15 mouse cellular contexts compared by ENCODE assay signal in genomic region chr2:76067144-76067543, GRCm38 (mm10).
DNase-seq lines count a peak whose midpoint lies in the region; ATAC-seq and TF ChIP-seq lines count a peak whose summit lies in the region.
"Had no signal": no experiment of that assay in that cellular context is flagged by ENCODE, and none has a peak within 500 bp of the region (broad histone marks: within the 10 kb centered on the region; RNA-seq: fewer than 3 reads in every experiment).

No protein-coding gene starts in this region.

- no peaks in the 10 kb centered on the region for H3K9me3 ChIP-seq in forebrain, postnatal 0 days (ENCODE audit: low read length)
- H3K9me3 ChIP-seq in forebrain, embryonic 13.5 days (replicated peaks) = no peaks in the 10 kb centered on the region
- H3K9me3 ChIP-seq: G1E; limb, embryonic 12.5 days; megakaryocyte, embryonic 14.5 days had no signal

- peak; percentile 71 for TF ChIP-seq CTCF in forebrain, postnatal 0 days (IDR thresholded peaks at IDR 0.05; ENCODE audit: low read depth)
- peak; percentile 87 for TF ChIP-seq CTCF in layer of hippocampus, adult 2 months (conservative IDR thresholded peaks at IDR 0.05)

- H3K27me3 ChIP-seq in forebrain, postnatal 0 days (ENCODE audit: insufficient read depth, low read length) = no peaks in the 10 kb centered on the region
- H3K27me3 ChIP-seq in forebrain, embryonic 13.5 days = no peaks in the 10 kb centered on the region

- no peak overlapping the region for H3K27ac ChIP-seq in forebrain, postnatal 0 days (ENCODE audit: low read depth, low read length)
- H3K27ac ChIP-seq in forebrain, embryonic 13.5 days = no peak overlapping the region
- H3K27ac ChIP-seq in layer of hippocampus, adult 2 months = no peak overlapping the region

- H3K9ac ChIP-seq in forebrain, postnatal 0 days = no peak overlapping the region
- no peak overlapping the region for H3K9ac ChIP-seq in forebrain, embryonic 13.5 days
- H3K9ac ChIP-seq: limb, embryonic 12.5 days had no signal

- no peaks in the 10 kb centered on the region for H3K36me3 ChIP-seq in forebrain, postnatal 0 days (ENCODE audit: insufficient read depth)
- no peaks in the 10 kb centered on the region for H3K36me3 ChIP-seq in forebrain, embryonic 13.5 days (ENCODE audit: poor library complexity, severe bottlenecking)
- H3K36me3 ChIP-seq: G1E; limb, embryonic 12.5 days had no signal

- H3K4me2 ChIP-seq in forebrain, postnatal 0 days (ENCODE audit: low read depth) = no peak overlapping the region
- no peak overlapping the region for H3K4me2 ChIP-seq in forebrain, embryonic 13.5 days
- H3K4me2 ChIP-seq: limb, embryonic 12.5 days had no signal

- no peak overlapping the region for H3K4me3 ChIP-seq in forebrain, postnatal 0 days (ENCODE audit: low read depth, low read length)
- H3K4me3 ChIP-seq in forebrain, embryonic 13.5 days = no peak overlapping the region
- no peak overlapping the region for H3K4me3 ChIP-seq in layer of hippocampus, adult 2 months
- H3K4me3 ChIP-seq: limb, embryonic 12.5 days; megakaryocyte, embryonic 14.5 days had no signal

- no peak for ATAC-seq in forebrain, postnatal 0 days
- ATAC-seq in forebrain, embryonic 13.5 days = no peak

- WGBS in forebrain, postnatal 0 days = 52% methylated on average over 4 of the region's 4 CpGs
- 59% methylated on average over 4 of the region's 4 CpGs for WGBS in forebrain, embryonic 13.5 days

- H3K4me1 ChIP-seq in forebrain, postnatal 0 days (ENCODE audit: insufficient read depth) = peaks cover 4% of the 10 kb centered on the region; the same call in 1 of the 2 replicates
- H3K4me1 ChIP-seq in forebrain, embryonic 13.5 days = peaks cover 3% of the 10 kb centered on the region; the same call in 1 of the 2 replicates

- DNase-seq in forebrain, postnatal 0 days = peak; percentile 28
- DNase-seq in layer of hippocampus, adult 2 months (ENCODE audit: low spot score in 2 of 2) = peak in 1 of 2 experiments; percentile 20
- DNase-seq in layer of hippocampus, postnatal 36 days = no peak
- DNase-seq in A20 (ENCODE audit: low read depth, low spot score) (peak; percentile 35), ZHBTc4 (ENCODE audit: low read depth, low spot score) (peak; percentile 30)
- DNase-seq in right cerebral cortex, postnatal 36 days (ENCODE audit: low spot score in 2 of 2) = no peak
- no peak for DNase-seq in thymus, postnatal 4 days
- DNase-seq: adrenal gland, postnatal 25 days; gastrocnemius, postnatal 36 days; heart, postnatal 36 days; right cerebral cortex, postnatal 14 days had no signal

Comparison
In these comparisons a context has a peak if more than half of its experiments do, and no peak if none do; other contexts are left out.
1. DNase-seq: peak in forebrain, postnatal 0 days (single experiment), A20 (single experiment) and ZHBTc4 (single experiment); none in layer of hippocampus, postnatal 36 days (0 of 2), right cerebral cortex, postnatal 36 days (0 of 2) and thymus, postnatal 4 days (single experiment).